Mouse (Mus musculus) kidney, postnatal 0 days (tissue): ENCODE measurements around the gene Lonrf2. TPM values are rescaled to one million over a fixed set of nuclear protein-coding genes. Genes with fewer than 3 reads are reported as not detected.

Experiments
- ATAC-seq: fragments of 200-750 bp; cut with Nextera tagmentation; replicated peaks from 2 replicates; pipeline ENCODE4 v1.8.0; 2017; ENCODE audit warnings: low read depth, moderate number of reproducible peaks, moderate TSS enrichment, moderate library complexity; ENCODE audit not compliant: low FRiP score
- DNase-seq: peaks from one replicate; pipeline ENCODE4 v3.0.0-alpha.2; 2016; ENCODE audit warnings: low spot score
- H3K27ac ChIP-seq: fragments of 300-500 bp; sonication (generic); 2 replicates; pipeline ENCODE4 v1.5.1; 2014; ENCODE audit warnings: mild to moderate bottlenecking
- H3K27me3 ChIP-seq: fragments of 300-500 bp; sonication (generic); 2 replicates; pipeline ENCODE4 v1.6.1; 2014; ENCODE audit warnings: low read length, mixed read lengths; ENCODE audit not compliant: insufficient read depth
- H3K36me3 ChIP-seq: fragments of 300-500 bp; sonication (generic); 2 replicates; pipeline ENCODE4 v1.6.1; 2014; ENCODE audit warnings: low read length, mixed read lengths; ENCODE audit not compliant: insufficient read depth
- H3K4me1 ChIP-seq: fragments of 300-500 bp; sonication (generic); replicated peaks from 2 replicates; pipeline ENCODE4 v1.6.1; 2014; ENCODE audit warnings: antibody characterized with exemption, low read length, mixed read lengths; ENCODE audit not compliant: insufficient read depth
- H3K4me2 ChIP-seq: fragments of 300-500 bp; sonication (generic); 2 replicates; pipeline ENCODE4 v1.6.1; 2014; ENCODE audit warnings: mild to moderate bottlenecking, low read length, moderate library complexity, mixed read lengths
- H3K4me3 ChIP-seq: fragments of 300-500 bp; sonication (generic); replicated peaks from 2 replicates; pipeline ENCODE4 v1.5.1; 2014; ENCODE audit warnings: low read depth, low read length
- H3K9ac ChIP-seq: fragments of 300-500 bp; sonication (generic); 2 replicates; pipeline ENCODE4 v1.6.1; 2014; ENCODE audit warnings: low read depth, low read length
- H3K9me3 ChIP-seq: fragments of 300-500 bp; sonication (generic); replicated peaks from 2 replicates; pipeline ENCODE4 v1.6.1; 2016; ENCODE audit warnings: low read length, inconsistent platforms, mixed read lengths
- CTCF ChIP-seq: IDR thresholded peaks from 2 replicates; pipeline ENCODE4 v1.5.1; 2016; ENCODE audit warnings: antibody characterized with exemption, low read depth, mild to moderate bottlenecking, moderate library complexity
- WGBS: fragments of 180-500 bp; shearing (Covaris S2); extraction: QIAGEN DNeasy Blood & Tissue Kit; methylation state at CpG from one replicate; pipeline ENCODE4 v1.1.7; 2014; 5-methylcytosine and 5-hydroxymethylcytosine counted together
- polyA plus RNA-seq: library from polyadenylated mRNA; unstranded; fragments of >200 nt; fragmentation: Nextera tagmentation; extraction: Ambion mirVana; gene quantifications from 2 replicates; pipeline ENCODE4 v1.2.1, GENCODE M21; 2015

Lonrf2 gene
- polyA plus RNA-seq, 1 experiment from 2014 or later = 0.82 TPM

DNA sequence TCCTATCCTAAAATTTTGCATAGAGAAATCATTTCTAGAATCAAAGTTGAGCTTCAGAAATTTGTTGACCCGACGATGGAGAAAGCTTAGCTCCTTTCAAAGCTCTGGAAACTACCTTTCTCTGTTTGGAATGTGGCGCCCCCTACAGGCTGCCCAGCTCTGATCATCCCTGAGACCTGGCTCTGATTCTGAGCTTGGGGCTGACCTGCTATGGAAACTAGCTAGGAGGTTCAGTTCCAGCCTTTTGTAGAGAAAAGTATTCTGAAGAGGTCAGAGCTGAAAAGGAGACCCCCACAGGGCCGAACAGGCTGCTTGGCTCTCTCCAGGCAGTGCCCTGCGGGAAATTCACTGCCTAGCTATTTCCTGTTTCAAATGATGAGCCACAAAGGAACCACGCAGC lies 66.6 kb downstream of the Lonrf2 start:
- H3K4me1 ChIP-seq = peaks cover 3% of the 10 kb centered on the region; the same call in 1 of the 2 replicates
- peak; percentile 81 for TF ChIP-seq CTCF
- no peaks in the 10 kb centered on the region for H3K36me3 ChIP-seq
- H3K27ac ChIP-seq = no peak overlapping the region
- no peak overlapping the region for H3K9ac ChIP-seq
- H3K4me3 ChIP-seq = no peak overlapping the region
- H3K27me3 ChIP-seq = no peaks in the 10 kb centered on the region
- H3K9me3 ChIP-seq = no peaks in the 10 kb centered on the region
- WGBS = 29% methylated on average over 6 of the region's 6 CpGs
- ATAC-seq (no peak), DNase-seq (peak; percentile 74)
- H3K4me2 ChIP-seq = no peak overlapping the region

DNA sequence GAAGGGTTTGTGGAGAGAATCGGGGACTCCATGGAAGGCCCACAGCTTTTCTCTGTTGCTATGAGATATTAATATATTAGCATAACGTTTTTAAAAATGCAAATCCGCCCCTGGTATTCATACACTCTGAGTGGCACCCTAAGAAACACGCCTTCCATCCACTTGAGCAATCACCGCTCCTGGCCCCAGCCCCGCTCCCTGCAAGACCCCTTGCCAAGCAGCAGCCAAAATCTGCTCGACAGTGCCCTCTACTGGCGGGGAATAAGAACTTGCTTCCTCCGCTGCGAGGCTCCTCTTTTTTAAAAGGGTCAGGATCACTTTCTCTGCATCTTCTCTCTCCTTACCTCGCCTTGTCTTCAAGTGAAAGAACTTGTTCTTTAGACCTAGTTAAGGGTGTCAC lies 68.7 kb downstream of the Lonrf2 start:
- H3K4me1 ChIP-seq = peaks cover 4% of the 10 kb centered on the region; the same call in 1 of the 2 replicates
- H3K36me3 ChIP-seq = no peaks in the 10 kb centered on the region
- ATAC-seq (peak; percentile 49; the same call in 1 of the 2 replicates), DNase-seq (peak; percentile 94)
- 7% methylated on average over 11 of the region's 11 CpGs for WGBS
- no peak overlapping the region for H3K9ac ChIP-seq
- no peak overlapping the region; the same call in 1 of the 2 replicates for H3K4me3 ChIP-seq
- peak overlapping the region; percentile 49 for H3K4me2 ChIP-seq
- peak; percentile 90 for TF ChIP-seq CTCF
- no peak overlapping the region for H3K27ac ChIP-seq
- H3K9me3 ChIP-seq = no peaks in the 10 kb centered on the region
- H3K27me3 ChIP-seq = no peaks in the 10 kb centered on the region

DNA sequence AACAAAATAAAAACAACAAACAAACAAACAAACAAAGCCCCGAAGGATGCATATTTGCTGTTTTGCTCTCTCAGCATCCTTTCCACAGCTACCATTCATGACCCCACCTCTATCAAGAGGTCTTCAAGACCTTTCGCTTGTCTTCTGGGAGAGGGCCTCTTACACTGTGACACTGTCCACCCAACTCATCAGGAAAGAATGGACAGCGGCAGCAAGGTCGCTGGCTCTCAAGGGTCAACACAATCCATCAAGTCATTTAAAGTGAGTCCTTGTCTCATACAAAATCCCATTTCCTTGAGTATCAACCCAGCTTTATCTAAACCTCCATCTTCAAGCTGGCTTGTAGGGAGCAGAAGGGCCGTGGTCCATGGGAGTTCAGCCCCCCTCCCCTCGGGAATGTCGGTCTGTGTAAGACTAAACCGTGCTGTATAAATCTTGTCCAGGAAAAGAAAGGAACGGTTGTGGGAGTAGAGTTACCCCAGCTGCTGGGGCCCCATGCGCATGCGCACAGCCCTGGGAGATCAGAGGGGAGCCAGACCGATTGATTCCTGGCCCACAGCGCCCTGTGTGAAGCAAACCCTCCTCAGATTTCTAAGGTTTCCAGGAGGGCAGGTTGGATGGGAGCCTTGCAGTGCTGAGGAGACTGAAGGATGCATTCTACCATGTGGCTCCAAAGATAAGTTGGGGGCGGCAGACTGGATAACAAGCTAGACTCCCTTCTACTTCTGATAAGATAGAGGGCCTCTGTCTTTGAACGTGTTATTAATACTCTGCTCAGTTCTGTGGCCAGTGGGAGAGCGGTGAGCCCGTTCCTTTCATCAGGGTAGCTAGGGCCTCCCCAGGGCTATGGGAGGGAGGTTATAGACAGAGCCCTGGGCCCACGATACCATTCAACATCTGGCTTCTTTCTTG lies 69.6 kb downstream of the Lonrf2 start:
- Histone ChIP-seq H3K27ac (peak overlapping the region; percentile 79), H3K4me3 (peak overlapping the region; percentile 20; the same call in 1 of the 2 replicates), H3K36me3 (no peaks in the 10 kb centered on the region), H3K4me1 (peaks cover 4% of the 10 kb centered on the region; the same call in 1 of the 2 replicates), H3K27me3 (no peaks in the 10 kb centered on the region), H3K9ac (peak overlapping the region; percentile 28; the same call in 1 of the 2 replicates), H3K9me3 (no peaks in the 10 kb centered on the region), H3K4me2 (peak overlapping the region; percentile 49)
- peak; percentile 97 for DNase-seq
- 15% methylated on average over 18 of the region's 18 CpGs for WGBS
- ATAC-seq = peak; percentile 92
- TF ChIP-seq CTCF = 0 out of 2 replicates have a peak, but pooled peaks have one; percentile 2

DNA sequence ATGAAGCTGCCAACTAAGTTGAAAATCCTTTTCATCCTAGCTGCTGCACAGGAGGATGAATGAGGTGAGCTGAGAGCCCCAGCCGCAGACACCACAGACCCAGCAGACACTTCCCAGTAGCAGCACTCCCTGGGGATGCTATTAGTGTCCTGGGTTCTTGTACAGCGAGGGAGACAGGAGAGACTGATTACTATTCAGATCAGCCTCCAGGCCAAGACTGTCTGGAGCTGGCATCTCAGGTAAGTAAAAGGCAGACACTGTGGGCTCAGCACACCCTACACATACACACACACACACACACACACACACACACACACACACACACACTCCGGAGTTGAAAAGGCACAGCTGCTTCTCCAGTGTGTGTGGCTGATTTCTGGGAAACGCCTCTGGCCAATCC lies 70.3 kb downstream of the Lonrf2 start:
- no peak for ATAC-seq
- H3K9me3 ChIP-seq = no peaks in the 10 kb centered on the region
- H3K4me2 ChIP-seq = no peak overlapping the region
- H3K36me3 ChIP-seq = no peaks in the 10 kb centered on the region
- no peak for DNase-seq
- no peak overlapping the region for H3K4me3 ChIP-seq
- H3K9ac ChIP-seq = no peak overlapping the region
- peak overlapping the region; percentile 50; the same call in 1 of the 2 replicates for H3K27ac ChIP-seq
- no peak for TF ChIP-seq CTCF
- WGBS = 37% methylated on average over 4 of the region's 4 CpGs
- peaks cover 4% of the 10 kb centered on the region; the same call in 1 of the 2 replicates for H3K4me1 ChIP-seq
- no peaks in the 10 kb centered on the region for H3K27me3 ChIP-seq

DNA sequence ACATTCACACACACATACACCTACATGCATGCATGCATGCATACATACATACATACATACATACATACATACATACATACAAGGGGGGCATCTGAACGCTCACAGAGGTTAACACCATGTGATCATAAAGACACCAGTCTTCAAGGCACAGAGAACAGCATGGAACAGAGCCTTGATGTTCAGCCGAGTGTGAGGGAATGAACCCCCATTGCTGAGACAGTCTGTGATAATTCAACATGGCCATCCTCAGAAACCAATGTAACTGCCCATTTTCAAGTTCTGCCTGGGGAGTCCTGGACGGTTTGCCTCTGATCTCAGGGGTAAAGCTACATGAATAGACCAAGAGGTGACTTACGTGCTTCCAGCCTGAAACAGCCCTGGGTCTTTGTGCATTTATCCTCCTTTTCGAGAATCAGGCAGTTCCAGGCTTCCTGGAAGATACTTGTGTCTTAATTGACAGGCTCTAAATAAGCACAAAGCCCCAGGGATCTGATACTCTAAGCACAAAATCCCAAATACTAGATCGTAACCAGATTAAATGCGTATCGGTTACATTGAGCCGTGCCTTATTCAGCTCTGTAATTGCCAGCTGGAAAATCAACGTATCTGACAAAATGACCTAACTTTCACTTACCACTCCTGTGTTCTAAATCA lies 72.4 kb downstream of the Lonrf2 start:
- H3K4me3 ChIP-seq = no peak overlapping the region
- no peaks in the 10 kb centered on the region for H3K27me3 ChIP-seq
- no peak overlapping the region for H3K27ac ChIP-seq
- no peaks in the 10 kb centered on the region for H3K9me3 ChIP-seq
- peaks cover 7% of the 10 kb centered on the region for H3K4me1 ChIP-seq
- no peak overlapping the region for H3K9ac ChIP-seq
- DNase-seq = no peak
- 57% methylated on average over 10 of the region's 10 CpGs for whole genome bisulfite sequencing
- H3K4me2 ChIP-seq = no peak overlapping the region
- H3K36me3 ChIP-seq = no peaks in the 10 kb centered on the region
- no peak for TF ChIP-seq CTCF
- no peak for ATAC-seq

DNA sequence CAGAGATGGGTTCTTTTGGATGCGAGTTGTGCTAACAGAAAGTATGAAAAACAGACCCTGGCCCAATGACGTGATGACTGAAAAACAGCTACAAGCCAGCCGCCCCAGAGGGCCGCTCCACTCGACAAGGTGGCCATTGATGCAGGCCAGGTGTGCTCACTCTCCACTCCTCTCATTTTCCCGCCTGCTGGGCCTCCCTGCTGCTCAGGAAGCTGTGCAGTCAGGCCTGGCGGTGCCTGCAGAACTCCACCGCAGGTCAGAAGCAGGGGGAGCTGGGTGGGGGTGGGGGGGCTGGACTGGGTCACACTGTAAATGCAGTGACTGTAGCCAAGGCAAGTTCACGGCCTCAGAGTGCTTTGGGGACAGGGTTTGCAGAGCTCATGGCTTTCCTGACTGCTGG lies 76.1 kb downstream of the Lonrf2 start:
- H3K27me3 ChIP-seq = no peaks in the 10 kb centered on the region
- peaks cover 7% of the 10 kb centered on the region for H3K4me1 ChIP-seq
- ATAC-seq (peak; percentile 84), DNase-seq (peak; percentile 57)
- H3K9me3 ChIP-seq = no peaks in the 10 kb centered on the region
- 14% methylated on average over 9 of the region's 9 CpGs for WGBS
- H3K36me3 ChIP-seq = no peaks in the 10 kb centered on the region
- peak overlapping the region; percentile 15; the same call in 1 of the 2 replicates for H3K27ac ChIP-seq
- TF ChIP-seq CTCF = no peak
- no peak overlapping the region for H3K9ac ChIP-seq
- H3K4me3 ChIP-seq = no peak overlapping the region
- no peak overlapping the region for H3K4me2 ChIP-seq
